Mouse (Mus musculus): ENCODE results near the gene Auts2. TPM values are rescaled to one million over a fixed set of nuclear protein-coding genes. Genes with fewer than 3 reads are reported as not detected.

Gene Auts2
- total RNA-seq, 1 experiment = 9.9 TPM

- in situ Hi-C loops (cut with MboI; ENCODE audit: low sequenced_read_pairs in 2 of 2, unreplicated experiment in 2 of 2) = no loop called here
- TF ChIP-seq ZC3H11A (IDR thresholded peaks at IDR 0.05; ENCODE audit: borderline replicate concordance, low read depth, low read length) (no peak), ZNF384 (IDR thresholded peaks at IDR 0.05; ENCODE audit: low read depth, low read length) (no peak), CHD2 (IDR thresholded peaks at IDR 0.05; ENCODE audit: low read depth, low read length) (no peak), HCFC1 (IDR thresholded peaks at IDR 0.05; ENCODE audit: borderline replicate concordance, insufficient read depth, low read length) (no peak), MAFK (IDR thresholded peaks at IDR 0.05; ENCODE audit: insufficient read depth, low read depth, low read length) (no peak)
- no peaks in the 10 kb centered on the region for H3K9me3 ChIP-seq (ENCODE audit: control insufficient read depth, insufficient read depth, low read depth, low read length)
- peaks cover 16% of the 10 kb centered on the region for H3K36me3 ChIP-seq (ENCODE audit: control insufficient read depth, insufficient read depth, low read length, poor library complexity, severe bottlenecking)
- H3K4me1 ChIP-seq (ENCODE audit: control insufficient read depth in 2 of 2, insufficient read depth in 2 of 2, low read length in 2 of 2, poor library complexity in 1 of 2) = no peaks in the 10 kb centered on the region; a peak in 1 of 4 replicates
- no peak overlapping the region for H3K27ac ChIP-seq (ENCODE audit: insufficient read depth, low read depth, low read length, poor library complexity, severe bottlenecking)
- no peak for DNase-seq (ENCODE audit: low read depth, low spot score)
- no peak overlapping the region for H3K4me3 ChIP-seq (ENCODE audit: insufficient read depth in 1 of 2, low read depth in 1 of 2, low read length in 2 of 2, poor library complexity in 1 of 2, severe bottlenecking in 1 of 2)
- no peak overlapping the region for H3K9ac ChIP-seq (ENCODE audit: insufficient read depth, low read depth, low read length, poor library complexity, severe bottlenecking)
Measured at GRCm38 (mm10) chr5:131468609-131469008, 1074.5 kb downstream of the Auts2 start.

GRCm38 (mm10) chr5:131466131-131466530 is 1077.0 kb downstream of the Auts2 start:
- Histone ChIP-seq H3K9me3 (ENCODE audit: control insufficient read depth, insufficient read depth, low read depth, low read length) (no peaks in the 10 kb centered on the region), H3K4me1 (ENCODE audit: control insufficient read depth in 2 of 2, insufficient read depth in 2 of 2, low read length in 2 of 2, poor library complexity in 1 of 2) (no peaks in the 10 kb centered on the region), H3K4me3 (ENCODE audit: insufficient read depth in 1 of 2, low read depth in 1 of 2, low read length in 2 of 2, poor library complexity in 1 of 2, severe bottlenecking in 1 of 2) (no peak overlapping the region), H3K27ac (ENCODE audit: insufficient read depth, low read depth, low read length, poor library complexity, severe bottlenecking) (no peak overlapping the region), H3K36me3 (ENCODE audit: control insufficient read depth, insufficient read depth, low read length, poor library complexity, severe bottlenecking) (peaks cover 11% of the 10 kb centered on the region; the same call in 1 of the 2 replicates), H3K9ac (ENCODE audit: insufficient read depth, low read depth, low read length, poor library complexity, severe bottlenecking) (no peak overlapping the region)
- in situ Hi-C loops (cut with MboI; ENCODE audit: low sequenced_read_pairs in 2 of 2, unreplicated experiment in 2 of 2) = no loop called here
- TF ChIP-seq ZNF384 (IDR thresholded peaks at IDR 0.05; ENCODE audit: low read depth, low read length) = no peak
- no peak for TF ChIP-seq MAFK (IDR thresholded peaks at IDR 0.05; ENCODE audit: insufficient read depth, low read depth, low read length)
- TF ChIP-seq CHD2 (IDR thresholded peaks at IDR 0.05; ENCODE audit: low read depth, low read length) = no peak
- TF ChIP-seq HCFC1 (IDR thresholded peaks at IDR 0.05; ENCODE audit: borderline replicate concordance, insufficient read depth, low read length) = no peak
- no peak for TF ChIP-seq ZC3H11A (IDR thresholded peaks at IDR 0.05; ENCODE audit: borderline replicate concordance, low read depth, low read length)
- no peak for DNase-seq (ENCODE audit: low read depth, low spot score)

GRCm38 (mm10) chr5:131463402-131463801 is 1079.7 kb downstream of the Auts2 start:
- H3K9me3 ChIP-seq (ENCODE audit: control insufficient read depth, insufficient read depth, low read depth, low read length) = no peaks in the 10 kb centered on the region
- no peak overlapping the region for H3K4me3 ChIP-seq (ENCODE audit: insufficient read depth in 1 of 2, low read depth in 1 of 2, low read length in 2 of 2, poor library complexity in 1 of 2, severe bottlenecking in 1 of 2)
- no peak overlapping the region for H3K27ac ChIP-seq (ENCODE audit: insufficient read depth, low read depth, low read length, poor library complexity, severe bottlenecking)
- no peak overlapping the region for H3K9ac ChIP-seq (ENCODE audit: insufficient read depth, low read depth, low read length, poor library complexity, severe bottlenecking)
- in situ Hi-C loops (cut with MboI; ENCODE audit: low sequenced_read_pairs in 2 of 2, unreplicated experiment in 2 of 2) = no loop called here
- TF ChIP-seq ZC3H11A (IDR thresholded peaks at IDR 0.05; ENCODE audit: borderline replicate concordance, low read depth, low read length) (no peak), MAFK (IDR thresholded peaks at IDR 0.05; ENCODE audit: insufficient read depth, low read depth, low read length) (no peak), CHD2 (IDR thresholded peaks at IDR 0.05; ENCODE audit: low read depth, low read length) (no peak), ZNF384 (IDR thresholded peaks at IDR 0.05; ENCODE audit: low read depth, low read length) (no peak), HCFC1 (IDR thresholded peaks at IDR 0.05; ENCODE audit: borderline replicate concordance, insufficient read depth, low read length) (no peak)
- no peak for DNase-seq (ENCODE audit: low read depth, low spot score)
- H3K36me3 ChIP-seq (ENCODE audit: control insufficient read depth, insufficient read depth, low read length, poor library complexity, severe bottlenecking) = peaks cover 14% of the 10 kb centered on the region; the same call in 1 of the 2 replicates
- H3K4me1 ChIP-seq (ENCODE audit: control insufficient read depth in 2 of 2, insufficient read depth in 2 of 2, low read length in 2 of 2, poor library complexity in 1 of 2) = no peaks in the 10 kb centered on the region

- in situ Hi-C loops (cut with MboI; ENCODE audit: low sequenced_read_pairs in 2 of 2, unreplicated experiment in 2 of 2) = no loop called here
- peaks cover 12% of the 10 kb centered on the region; the same call in 1 of the 2 replicates for H3K36me3 ChIP-seq (ENCODE audit: control insufficient read depth, insufficient read depth, low read length, poor library complexity, severe bottlenecking)
Measured at GRCm38 (mm10) chr5:131459951-131460350, 1083.2 kb downstream of the Auts2 start.

More at GRCm38 (mm10) chr5:131459951-131460350, 1083.2 kb downstream of the Auts2 start:
- DNase-seq (ENCODE audit: low read depth, low spot score) = no peak
- no peaks in the 10 kb centered on the region for H3K4me1 ChIP-seq (ENCODE audit: control insufficient read depth in 2 of 2, insufficient read depth in 2 of 2, low read length in 2 of 2, poor library complexity in 1 of 2)
- no peaks in the 10 kb centered on the region for H3K9me3 ChIP-seq (ENCODE audit: control insufficient read depth, insufficient read depth, low read depth, low read length)
- H3K27ac ChIP-seq (ENCODE audit: insufficient read depth, low read depth, low read length, poor library complexity, severe bottlenecking) = no peak overlapping the region
- H3K9ac ChIP-seq (ENCODE audit: insufficient read depth, low read depth, low read length, poor library complexity, severe bottlenecking) = no peak overlapping the region
- TF ChIP-seq ZNF384 (IDR thresholded peaks at IDR 0.05; ENCODE audit: low read depth, low read length) (no peak), ZC3H11A (IDR thresholded peaks at IDR 0.05; ENCODE audit: borderline replicate concordance, low read depth, low read length) (no peak), MAFK (IDR thresholded peaks at IDR 0.05; ENCODE audit: insufficient read depth, low read depth, low read length) (no peak), HCFC1 (IDR thresholded peaks at IDR 0.05; ENCODE audit: borderline replicate concordance, insufficient read depth, low read length) (no peak), CHD2 (IDR thresholded peaks at IDR 0.05; ENCODE audit: low read depth, low read length) (no peak)
- H3K4me3 ChIP-seq (ENCODE audit: insufficient read depth in 1 of 2, low read depth in 1 of 2, low read length in 2 of 2, poor library complexity in 1 of 2, severe bottlenecking in 1 of 2) = no peak overlapping the region
